Mouse (Mus musculus): Measurements from ENCODE around the gene Naif1. TPM values are rescaled to one million over a fixed set of nuclear protein-coding genes. Genes with fewer than 3 reads are reported as not detected.
"Not testable (repeated sequence)": the region's sequence is repeated elsewhere in the genome, so short reads cannot be mapped to it uniquely, and the experiment has no call there.

Naif1 gene
- total RNA-seq, 4 experiments from 2014 or later = 3.8 to 4.1 (median 3.9) TPM

GRCm38 (mm10) chr2:32455101-32455500 lies 4.8 kb downstream of the Naif1 start:
- no peak for DNase-seq (ENCODE audit: low spot score in 2 of 2)

GRCm38 (mm10) chr2:32458300-32458699 lies 8.0 kb downstream of the Naif1 start:
- no peak for DNase-seq (ENCODE audit: low spot score in 2 of 2)

GRCm38 (mm10) chr2:32459657-32460056 lies 9.4 kb downstream of the Naif1 start:
- no peak for DNase-seq (ENCODE audit: low spot score in 2 of 2)

GRCm38 (mm10) chr2:32463773-32464172 lies 13.5 kb downstream of the Naif1 start:
- no peak for DNase-seq (ENCODE audit: low spot score in 2 of 2)

DNA sequence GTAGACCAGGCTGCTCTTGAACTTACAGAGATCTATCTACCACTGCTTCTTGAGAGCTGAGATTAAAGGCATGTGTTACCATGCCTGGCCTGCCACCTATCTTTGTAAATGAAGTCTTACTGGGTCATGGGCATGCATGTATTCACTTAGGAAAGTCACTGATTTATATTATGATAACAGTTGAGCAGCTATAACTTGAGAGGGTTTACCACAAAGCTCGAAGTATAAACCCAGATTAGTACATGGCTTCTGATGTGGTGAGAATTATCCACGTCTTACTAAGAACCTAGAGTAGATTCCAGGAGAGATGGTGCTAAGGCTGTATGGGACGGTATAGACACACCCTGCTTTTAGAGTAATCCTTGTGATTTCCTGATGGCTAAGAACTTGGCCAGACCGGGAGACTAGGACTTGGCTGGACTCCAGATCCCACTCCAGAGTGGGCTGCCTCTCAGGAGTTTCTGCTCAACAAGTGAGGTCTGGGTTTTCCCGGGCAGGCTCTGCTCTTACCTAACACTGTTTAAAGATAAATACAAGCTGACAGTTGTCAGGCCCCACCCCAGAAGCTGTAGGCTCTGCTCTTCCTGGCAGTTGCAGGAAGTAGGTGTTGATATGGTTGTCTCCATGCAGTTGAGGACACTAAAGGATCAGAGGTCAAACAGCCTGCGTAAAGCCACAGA lies 14.1 kb downstream of the Naif1 start:
- DNase-seq (ENCODE audit: low spot score in 2 of 2) = no peak

- no peak for DNase-seq (ENCODE audit: low spot score in 2 of 2)
Measured at GRCm38 (mm10) chr2:32471001-32471680, 20.9 kb downstream of the Naif1 start.

DNA sequence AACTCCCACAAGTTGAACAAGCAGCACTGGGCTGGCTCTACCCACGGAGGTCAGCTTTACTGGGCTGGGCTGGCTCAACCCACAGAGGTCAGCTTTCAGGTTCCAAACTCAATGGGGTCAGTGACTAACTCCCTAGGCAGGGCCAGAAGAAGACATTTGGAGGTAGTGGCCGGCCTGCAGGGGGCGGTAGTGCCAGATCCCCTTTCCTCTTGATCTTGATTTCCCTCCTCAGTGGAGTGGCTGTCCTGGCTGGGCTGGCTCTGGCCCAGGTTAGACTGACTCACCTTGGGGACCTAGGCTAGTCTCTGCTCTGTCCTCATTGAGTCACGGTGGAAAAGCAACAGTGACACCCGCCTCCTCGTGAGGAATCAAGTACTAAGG lies 21.4 kb downstream of the Naif1 start:
- DNase-seq (ENCODE audit: low spot score in 2 of 2) = no peak

- not testable (repeated sequence) for DNase-seq (ENCODE audit: low spot score in 2 of 2)
Measured at GRCm38 (mm10) chr2:32475361-32475760, 25.1 kb downstream of the Naif1 start.

GRCm38 (mm10) chr2:32482351-32482750 lies 32.1 kb downstream of the Naif1 start:
- no peak for DNase-seq (ENCODE audit: low spot score in 2 of 2)

GRCm38 (mm10) chr2:32483179-32483875 lies 33.1 kb downstream of the Naif1 start:
- no peak for DNase-seq (ENCODE audit: low spot score in 2 of 2)

DNA sequence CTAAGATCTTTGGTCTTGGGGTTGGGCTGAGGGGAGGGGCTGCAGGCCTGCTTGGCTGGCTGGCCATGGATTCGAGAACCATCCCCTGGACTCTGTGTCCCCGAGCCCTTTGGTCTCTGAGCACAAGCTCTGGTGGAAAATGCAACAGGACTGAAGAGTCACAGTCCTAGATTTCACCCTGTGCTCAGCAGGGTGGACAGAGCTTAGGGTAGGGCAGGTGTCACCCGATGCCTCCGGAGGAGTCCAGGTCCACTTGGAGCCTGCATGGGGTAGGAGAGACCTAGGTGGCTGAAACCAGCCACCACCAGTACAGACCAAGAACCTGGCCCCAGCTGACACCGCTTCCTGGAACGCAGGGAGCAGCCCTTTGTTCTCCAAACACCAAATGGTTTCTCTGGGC lies 34.7 kb downstream of the Naif1 start:
- no peak for DNase-seq (ENCODE audit: low spot score in 2 of 2)

DNA sequence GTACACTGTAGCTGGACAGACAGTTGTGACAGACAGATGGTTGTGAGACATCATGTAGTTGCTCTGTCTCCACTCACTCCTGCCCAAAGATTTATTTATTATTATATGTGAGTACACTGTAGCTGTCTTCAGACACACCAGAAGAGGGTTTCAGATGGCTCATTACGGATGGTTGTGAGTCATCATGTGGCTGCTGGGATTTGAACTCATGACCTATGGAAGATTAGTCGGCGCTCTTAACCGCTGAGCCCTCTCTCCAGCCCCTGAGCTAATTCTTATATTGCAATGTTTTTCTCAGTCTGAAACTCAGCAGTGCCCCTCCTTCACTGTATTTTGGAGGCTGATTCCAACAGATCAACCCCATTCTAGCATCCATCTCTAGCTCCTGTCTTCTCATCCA lies 35.5 kb downstream of the Naif1 start:
- no peak for DNase-seq (ENCODE audit: low spot score in 2 of 2)

DNA sequence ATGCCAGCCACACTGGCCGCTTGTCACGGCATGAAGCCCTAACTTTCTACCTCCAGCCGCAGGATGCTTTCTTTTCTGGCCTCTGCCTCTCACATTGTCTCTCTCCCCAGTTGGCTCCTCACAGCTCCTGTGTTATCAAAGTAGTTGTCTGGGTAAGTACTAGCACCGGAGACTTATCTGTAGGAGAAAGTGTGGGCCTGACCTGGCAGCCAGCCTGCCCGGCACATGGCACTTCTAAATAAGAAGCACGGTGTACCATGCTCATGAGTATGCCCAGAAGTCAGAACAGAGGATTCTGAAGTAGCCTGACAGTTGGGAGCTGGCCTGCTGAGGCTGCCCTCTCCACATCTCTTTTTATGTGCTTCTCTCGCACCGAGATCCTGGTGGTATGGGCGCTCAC lies 35.9 kb downstream of the Naif1 start:
- no peak for DNase-seq (ENCODE audit: low spot score in 2 of 2)

DNA sequence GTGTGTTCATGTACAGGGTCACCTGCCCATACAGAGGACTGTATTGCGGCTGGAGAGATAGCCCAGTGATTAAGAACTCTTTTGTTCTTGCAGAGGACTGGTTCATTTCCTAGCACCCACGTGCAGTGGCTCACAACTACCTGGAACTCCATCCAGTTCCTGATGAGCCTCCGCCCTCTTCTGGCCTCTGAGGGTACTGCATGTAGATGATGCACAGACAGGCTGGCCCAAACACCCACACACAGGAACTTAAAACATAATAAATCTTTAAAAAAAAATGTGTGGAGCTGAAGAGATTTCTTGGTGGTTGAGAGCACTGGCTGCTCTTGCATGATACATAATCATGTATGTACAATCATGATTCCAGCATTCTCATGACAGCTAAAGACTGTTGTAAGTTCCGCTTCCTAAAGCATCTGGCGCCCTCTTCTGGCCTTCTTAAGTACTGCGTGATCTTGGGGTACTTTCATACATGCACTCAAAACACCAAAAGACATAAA lies 36.9 kb downstream of the Naif1 start:
- DNase-seq (ENCODE audit: low spot score in 2 of 2) = peak; percentile 80 to 82

DNA sequence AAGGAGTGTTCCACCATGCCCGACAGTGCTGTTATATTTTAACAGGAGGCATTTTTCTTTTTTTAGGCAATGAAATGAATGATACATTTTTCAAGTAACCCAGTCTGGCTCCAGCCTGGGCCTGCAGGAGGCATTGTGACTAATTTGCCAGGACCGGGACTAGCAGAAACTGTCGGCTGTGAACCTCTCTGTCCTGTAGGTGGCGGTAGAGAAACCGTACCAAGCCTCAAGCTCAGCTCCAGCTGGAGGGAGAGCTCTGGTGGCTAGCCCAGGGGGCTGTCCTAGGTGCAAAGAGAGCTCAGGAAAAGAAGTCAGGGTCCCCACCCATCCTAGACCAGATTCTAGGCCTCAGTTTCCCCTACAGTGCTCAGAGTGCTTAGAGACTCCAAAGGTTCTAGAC lies 38.4 kb downstream of the Naif1 start:
- DNase-seq (ENCODE audit: low spot score in 2 of 2) = peak; percentile 51 to 52

DNA sequence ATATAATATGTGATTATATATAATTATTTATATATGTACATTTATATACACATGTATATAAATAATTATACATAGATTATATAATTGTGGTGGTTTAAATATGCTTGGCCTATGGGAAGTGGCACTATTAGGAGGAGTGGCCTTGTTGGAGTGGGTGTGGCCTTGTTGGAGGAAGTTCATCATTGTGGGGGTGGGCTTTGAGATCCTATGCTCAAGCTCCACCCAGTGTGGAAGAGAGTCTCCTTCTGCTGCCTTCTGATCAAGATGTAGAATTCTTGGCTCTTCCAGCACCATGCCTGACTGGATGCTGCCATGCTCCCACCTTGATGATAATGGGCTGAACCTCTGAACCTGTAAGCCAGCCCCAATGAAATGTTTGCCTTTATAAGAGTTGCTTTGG lies 40.5 kb downstream of the Naif1 start:
- not testable (repeated sequence) for DNase-seq (ENCODE audit: low spot score in 2 of 2)

- no peak for DNase-seq (ENCODE audit: low spot score in 2 of 2)
Measured at GRCm38 (mm10) chr2:32492661-32493060, 42.4 kb downstream of the Naif1 start.

GRCm38 (mm10) chr2:32493301-32493701 lies 43.0 kb downstream of the Naif1 start:
- DNase-seq (ENCODE audit: low spot score in 2 of 2) = no peak

DNA sequence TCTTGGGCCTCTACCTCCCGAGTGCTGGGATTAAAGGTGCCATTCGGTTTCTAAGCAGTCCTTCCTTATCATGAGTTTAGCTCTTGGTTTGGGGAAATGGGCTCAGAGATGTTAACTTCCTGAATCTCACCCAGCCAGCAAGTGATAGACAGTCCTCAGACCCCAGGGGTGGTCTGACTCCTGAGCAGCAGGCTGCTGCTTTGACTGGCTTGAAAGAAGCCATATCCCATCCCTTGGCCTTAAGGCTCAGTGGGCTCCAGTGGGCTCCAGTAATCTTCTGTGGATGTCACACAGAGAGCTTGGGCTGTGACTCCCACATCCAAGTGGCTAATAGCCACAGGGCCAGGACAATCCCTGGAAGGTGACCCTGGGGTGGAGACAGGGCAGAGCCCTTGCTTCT lies 44.3 kb downstream of the Naif1 start:
- DNase-seq (ENCODE audit: low spot score in 2 of 2) = no peak

- DNase-seq (ENCODE audit: low spot score in 2 of 2) = no peak
Measured at GRCm38 (mm10) chr2:32495185-32495726, 45.0 kb downstream of the Naif1 start.

DNA sequence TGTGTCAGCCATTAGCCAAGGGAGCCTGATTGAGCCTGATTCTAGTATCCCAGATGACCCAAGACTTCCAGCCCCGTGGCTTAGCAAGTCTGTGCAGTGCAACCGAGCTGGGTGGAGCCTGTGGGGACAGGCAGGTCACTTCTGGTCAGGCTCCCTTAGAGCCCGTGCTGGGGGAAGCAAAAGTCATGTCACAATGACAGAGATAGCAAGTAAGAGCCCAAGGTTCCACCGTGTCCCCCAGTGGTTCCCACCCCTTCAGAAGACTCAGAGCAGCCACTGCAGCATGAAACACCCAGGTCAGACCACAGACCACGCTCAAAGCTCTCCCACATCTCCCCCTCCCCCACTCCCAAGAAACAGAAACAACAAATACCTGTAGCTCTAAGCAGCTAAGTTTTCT lies 45.9 kb downstream of the Naif1 start:
- no peak for DNase-seq (ENCODE audit: low spot score in 2 of 2)

- DNase-seq (ENCODE audit: low spot score in 2 of 2) = no peak
Measured at GRCm38 (mm10) chr2:32499365-32499764, 49.1 kb downstream of the Naif1 start.

Measured in left cerebral cortex, adult 8-10 months (tissue).